Mouse (Mus musculus) urinary bladder, adult 2 months (tissue): ENCODE data around the gene Ccser2. TPM values are rescaled to one million over a fixed set of nuclear protein-coding genes. Genes with fewer than 3 reads are reported as not detected.
"Not testable (repeated sequence)": the region's sequence is repeated elsewhere in the genome, so short reads cannot be mapped to it uniquely, and the experiment has no call there.

Source experiments
- DNase-seq: peaks from one replicate; pipeline ENCODE4 v3.0.0; 2022; ENCODE audit warnings: low spot score
- polyA plus RNA-seq: library from polyadenylated mRNA; depleted of rRNA; stranded (reverse); fragments of >200 nt; gene quantifications from 2 replicates; pipeline ENCODE4 v1.2.3, GENCODE M21; 2012; rRNA removed

The Ccser2 gene
- polyA plus RNA-seq, result 31.5 and 44.1 TPM in 2 replicates

DNA sequence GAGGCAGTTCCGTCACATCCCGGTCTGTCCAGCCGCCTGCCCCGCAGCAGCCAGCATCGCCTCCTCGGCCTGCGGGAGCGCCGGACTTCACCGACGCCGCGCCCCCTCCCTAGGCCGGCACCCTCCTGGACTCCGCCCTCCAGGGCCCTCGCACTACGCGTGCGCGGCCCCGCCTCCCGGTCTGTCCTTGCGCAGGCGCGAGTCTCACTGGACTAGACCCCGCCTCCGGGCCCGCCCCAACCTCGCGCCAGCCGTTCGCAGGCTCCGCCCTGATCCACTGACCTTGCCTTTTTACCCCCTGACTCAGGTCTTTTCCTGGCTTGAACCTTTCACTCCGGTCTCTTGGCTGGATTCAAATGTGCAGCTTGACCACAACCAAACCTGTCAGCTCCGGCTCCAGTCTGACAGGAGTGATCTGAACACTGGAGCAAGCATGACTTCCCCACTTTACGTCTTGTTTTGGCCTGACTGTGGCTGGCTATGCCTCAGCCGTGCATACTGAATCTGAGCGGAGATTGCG lies at the start of gene Ccser2:
Gene Ccser2, minus strand, starts transcription at position 150 of the 520 bp plus-strand sequence.
- DNase-seq, result peak; percentile 99

- no peak for DNase-seq
Measured at GRCm38 (mm10) chr14:37015894-37016293, 47.3 kb upstream of the Ccser2 start.

GRCm38 (mm10) chr14:37013644-37014043 lies 45.1 kb upstream of the Ccser2 start:
- DNase-seq, result no peak

- DNase-seq, result no peak
Measured at GRCm38 (mm10) chr14:37009686-37010085, 41.1 kb upstream of the Ccser2 start.

DNA sequence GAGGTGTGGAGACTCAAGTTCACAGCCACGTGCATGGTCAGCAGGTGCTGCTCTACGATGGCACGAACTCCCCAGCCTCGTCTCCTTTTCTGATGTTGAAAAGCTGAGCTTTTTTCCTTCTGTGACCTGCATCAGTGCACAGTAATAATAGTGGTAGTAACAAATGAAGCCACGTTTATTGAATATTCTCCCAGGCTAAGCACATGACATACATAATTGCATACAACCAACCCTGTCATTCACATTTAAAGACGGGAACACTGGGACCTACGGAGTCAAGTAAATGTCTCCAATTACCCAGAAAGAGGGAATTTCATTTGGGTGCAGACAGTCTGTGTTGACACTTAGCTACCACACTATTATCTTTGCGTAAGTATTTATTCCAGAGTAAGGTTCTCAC lies 37.9 kb upstream of the Ccser2 start:
- DNase-seq, result no peak

DNA sequence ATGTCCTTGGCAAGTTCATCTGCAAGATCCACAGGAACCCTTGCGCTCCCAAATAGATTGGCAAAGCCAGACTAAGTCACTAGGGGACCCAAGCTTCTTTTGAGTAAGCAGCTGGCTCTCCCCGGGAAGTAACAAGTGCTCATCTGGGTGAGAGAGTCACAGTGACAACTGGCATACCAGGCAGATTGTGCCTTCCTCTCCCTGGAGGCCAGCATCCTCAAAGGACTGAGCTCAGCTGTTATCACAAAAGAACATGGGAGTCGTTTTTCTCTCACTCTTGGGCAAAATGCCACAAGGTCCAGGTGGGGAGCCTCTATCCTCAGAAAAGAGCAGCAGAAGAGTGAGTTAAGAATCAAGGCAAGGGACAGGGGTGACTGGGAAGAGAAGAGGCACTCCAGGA lies 37.3 kb upstream of the Ccser2 start:
- no peak for DNase-seq

- no peak for DNase-seq
Measured at GRCm38 (mm10) chr14:37003431-37004095, 35.0 kb upstream of the Ccser2 start.

- no peak for DNase-seq
Measured at GRCm38 (mm10) chr14:37002852-37003251, 34.3 kb upstream of the Ccser2 start.

- not testable (repeated sequence) for DNase-seq
Measured at GRCm38 (mm10) chr14:37000780-37001179, 32.2 kb upstream of the Ccser2 start.

DNA sequence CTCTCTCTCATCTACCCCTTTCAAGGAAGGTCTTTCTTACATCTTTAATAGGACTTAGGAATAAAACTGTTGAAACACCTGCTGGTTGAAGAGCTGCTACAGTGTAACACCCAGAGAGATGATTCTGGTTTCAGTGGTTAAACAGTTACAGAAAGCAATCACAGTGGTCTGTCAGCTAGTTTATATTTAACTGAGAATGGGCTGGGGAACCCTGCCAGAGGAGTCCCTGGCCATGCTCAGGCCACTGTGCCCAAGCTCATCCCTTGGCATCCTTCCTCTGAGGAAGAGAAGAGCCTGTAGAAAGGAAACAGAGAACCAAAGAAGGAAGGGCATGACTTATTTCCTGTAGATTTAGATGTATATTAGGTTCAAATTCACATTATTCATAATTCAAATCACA lies 21.2 kb upstream of the Ccser2 start:
- no peak for DNase-seq

DNA sequence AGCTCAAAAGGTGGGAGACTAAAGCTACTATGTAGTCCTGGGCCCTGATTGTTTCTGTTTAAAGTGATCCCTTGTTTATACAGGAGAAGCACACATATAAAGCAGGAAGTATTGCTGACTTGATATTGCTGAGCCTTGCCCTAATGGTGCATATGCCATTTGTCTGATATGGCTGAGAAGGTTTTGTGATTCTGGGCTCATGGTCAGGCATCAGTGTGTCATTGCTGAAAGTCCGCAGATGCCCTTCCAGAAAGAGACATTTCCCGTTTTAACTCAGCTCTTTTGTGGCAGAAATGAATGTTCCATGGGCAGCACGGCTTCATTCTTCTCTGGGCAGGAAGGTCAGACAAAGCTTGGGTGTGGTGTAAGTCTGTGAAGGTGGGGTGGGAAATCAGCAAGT lies 17.1 kb upstream of the Ccser2 start:
- DNase-seq, result no peak

GRCm38 (mm10) chr14:36975019-36975418 lies 6.4 kb upstream of the Ccser2 start:
- no peak for DNase-seq

GRCm38 (mm10) chr14:36971211-36971610 lies 2.6 kb upstream of the Ccser2 start:
- no peak for DNase-seq

DNA sequence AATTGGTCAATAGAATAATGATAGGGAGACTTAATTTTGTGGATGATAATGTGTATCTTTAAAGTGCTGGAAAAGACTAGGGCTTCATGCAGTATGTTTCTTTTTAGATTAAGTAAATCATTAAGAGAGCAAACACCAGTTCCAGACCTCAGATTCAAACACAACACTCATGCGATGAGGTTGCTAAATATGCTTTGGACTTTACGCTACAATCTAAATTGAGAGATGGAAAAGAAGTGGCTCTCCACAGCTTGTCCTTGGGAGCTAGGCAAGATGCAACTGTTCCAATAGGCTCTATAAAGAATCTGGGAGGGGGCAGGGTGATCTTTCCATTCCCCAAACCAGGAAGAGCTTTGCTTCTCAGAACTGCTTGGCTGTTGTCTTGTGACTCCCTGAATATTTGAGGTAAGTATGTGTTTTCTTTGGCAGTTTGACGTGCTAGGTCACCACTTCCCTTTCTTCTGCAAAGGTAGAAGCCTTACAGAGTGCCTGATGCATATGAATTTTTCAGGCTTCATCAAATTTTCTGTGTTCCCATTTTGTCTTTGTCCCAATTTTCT lies 1.4 kb upstream of the Ccser2 start:
- no peak for DNase-seq

GRCm38 (mm10) chr14:36968076-36968627 lies 425 bp downstream of the Ccser2 start:
- DNase-seq, result no peak

GRCm38 (mm10) chr14:36965421-36965820 lies 3.2 kb downstream of the Ccser2 start:
- DNase-seq, result no peak

- DNase-seq, result no peak
Measured at GRCm38 (mm10) chr14:36962477-36962876, 6.1 kb downstream of the Ccser2 start.

GRCm38 (mm10) chr14:36957719-36958118 lies 10.9 kb downstream of the Ccser2 start:
- DNase-seq, result no peak

DNA sequence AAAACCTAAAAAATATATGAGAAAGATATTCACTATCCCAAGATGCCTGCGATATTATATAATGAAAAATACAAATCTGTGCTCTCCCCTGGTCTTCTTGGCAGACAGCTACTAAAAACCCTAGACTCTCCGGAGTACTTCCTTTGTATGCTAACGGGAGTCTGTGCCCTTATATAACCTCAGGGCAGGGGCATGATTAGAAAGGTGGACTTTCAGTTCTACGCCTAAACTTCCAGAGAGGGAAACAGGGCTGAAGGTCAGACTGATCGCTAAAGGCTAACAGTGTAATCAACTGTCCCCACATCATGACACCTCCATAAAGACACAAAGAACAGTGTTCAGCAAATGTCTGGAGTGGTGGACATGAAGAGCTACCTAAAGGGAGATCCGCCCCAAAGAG lies 11.3 kb downstream of the Ccser2 start:
- DNase-seq, result no peak

GRCm38 (mm10) chr14:36956717-36957116 lies 11.9 kb downstream of the Ccser2 start:
- DNase-seq, result no peak

GRCm38 (mm10) chr14:36952687-36953426 lies 15.7 kb downstream of the Ccser2 start:
- no peak for DNase-seq

- no peak for DNase-seq
Measured at GRCm38 (mm10) chr14:36952142-36952541, 16.4 kb downstream of the Ccser2 start.

DNA sequence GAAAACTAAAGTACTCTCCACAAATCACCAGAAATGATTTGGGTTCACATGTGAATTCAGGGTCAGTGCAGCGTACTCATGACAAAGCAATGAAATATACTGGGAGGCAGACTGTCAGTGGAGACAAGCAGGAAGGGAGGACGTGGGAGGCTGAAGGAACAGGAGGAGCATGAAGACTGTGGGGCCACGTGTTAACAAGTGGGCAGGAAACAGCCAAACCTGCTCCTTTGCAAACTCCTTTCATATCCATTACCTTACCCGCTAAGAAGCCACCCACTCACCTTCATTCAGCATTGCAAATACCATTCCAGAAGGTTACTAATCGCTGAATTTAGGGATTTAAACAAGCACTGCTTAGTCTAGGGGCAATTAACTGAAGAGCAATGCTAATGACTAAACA lies 25.9 kb downstream of the Ccser2 start:
- DNase-seq, result no peak
